Mouse (Mus musculus): ENCODE measurements around the gene Adnp.
"Not testable (repeated sequence)": the region's sequence is repeated elsewhere in the genome, so short reads cannot be mapped to it uniquely, and the experiment has no call there.

The Adnp gene

GRCm38 (mm10) chr2:168205681-168206631 lies 956 bp downstream of the Adnp start:
- DNase-seq = peak; percentile 36 to 38

DNA sequence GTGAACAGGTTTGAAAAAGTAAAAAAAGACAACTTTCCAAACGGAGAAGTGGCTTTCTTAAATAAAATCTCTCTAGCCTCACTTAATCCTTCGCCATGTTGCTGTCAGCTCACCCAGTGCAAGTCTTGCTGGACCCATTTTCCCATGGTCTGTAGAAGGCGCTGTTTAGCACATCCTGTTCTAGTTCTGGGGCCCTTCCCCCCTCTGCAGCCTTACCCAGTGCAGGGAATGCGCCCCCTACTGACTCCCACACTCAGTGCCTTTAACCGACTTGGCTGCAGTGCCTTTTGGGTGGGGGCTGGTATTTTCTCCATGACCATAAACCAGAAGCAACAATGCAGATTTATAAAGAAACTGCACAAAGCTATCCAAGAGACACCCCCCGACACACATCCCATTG lies 1.6 kb downstream of the Adnp start:
- DNase-seq = peak; percentile 65 to 78

GRCm38 (mm10) chr2:168204476-168204999 lies 2.4 kb downstream of the Adnp start:
- DNase-seq = no peak

GRCm38 (mm10) chr2:168200014-168200691 lies 6.8 kb downstream of the Adnp start:
- no peak for DNase-seq

GRCm38 (mm10) chr2:168199476-168199875 lies 7.4 kb downstream of the Adnp start:
- no peak for DNase-seq

- DNase-seq = no peak
These were observed 8.5 kb downstream of the Adnp start for GRCm38 (mm10) chr2:168198421-168198820.

DNA sequence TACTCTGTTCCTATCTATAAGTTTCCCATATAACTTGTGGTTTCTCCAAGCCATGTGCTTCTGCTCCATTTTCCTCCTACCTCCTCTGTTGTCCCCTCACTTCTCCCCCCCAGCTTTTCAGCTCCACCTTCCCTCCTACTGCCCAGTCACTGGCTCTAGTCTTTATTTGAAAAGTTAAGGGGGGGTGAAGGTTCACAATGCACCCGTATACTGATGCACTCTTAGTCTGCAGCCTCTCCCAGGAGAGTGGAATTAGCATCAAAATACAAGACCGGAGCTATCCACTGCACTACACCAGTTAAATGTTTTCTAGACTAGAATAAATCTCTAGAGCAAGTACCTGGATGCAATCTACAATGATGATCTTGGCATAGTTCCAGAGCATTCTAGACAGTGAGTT lies 11.2 kb downstream of the Adnp start:
- no peak for DNase-seq

- DNase-seq = no peak
These were observed 13.2 kb downstream of the Adnp start for GRCm38 (mm10) chr2:168193685-168194084.

- DNase-seq = no peak
These were observed 15.1 kb downstream of the Adnp start for GRCm38 (mm10) chr2:168191856-168192255.

DNA sequence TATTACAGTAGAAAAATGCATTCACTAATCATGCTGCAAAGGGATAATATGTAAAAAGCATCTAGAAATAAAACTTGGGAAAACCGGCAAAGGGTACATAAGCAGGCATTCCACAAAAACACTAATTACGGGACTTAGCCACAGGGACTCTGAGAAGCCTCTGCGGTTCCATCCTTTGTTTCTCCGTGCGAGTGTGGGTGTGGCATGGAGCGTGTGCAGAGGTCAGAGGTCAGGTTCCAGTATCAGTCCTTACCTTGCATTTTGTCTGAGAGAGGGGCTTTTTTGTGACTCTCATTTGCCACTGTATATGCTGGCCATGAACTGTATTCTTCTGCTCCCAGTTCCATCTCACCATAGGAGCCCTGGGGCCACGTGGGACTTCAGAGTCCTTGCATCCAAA lies 31.0 kb downstream of the Adnp start:
- no peak for DNase-seq

DNA sequence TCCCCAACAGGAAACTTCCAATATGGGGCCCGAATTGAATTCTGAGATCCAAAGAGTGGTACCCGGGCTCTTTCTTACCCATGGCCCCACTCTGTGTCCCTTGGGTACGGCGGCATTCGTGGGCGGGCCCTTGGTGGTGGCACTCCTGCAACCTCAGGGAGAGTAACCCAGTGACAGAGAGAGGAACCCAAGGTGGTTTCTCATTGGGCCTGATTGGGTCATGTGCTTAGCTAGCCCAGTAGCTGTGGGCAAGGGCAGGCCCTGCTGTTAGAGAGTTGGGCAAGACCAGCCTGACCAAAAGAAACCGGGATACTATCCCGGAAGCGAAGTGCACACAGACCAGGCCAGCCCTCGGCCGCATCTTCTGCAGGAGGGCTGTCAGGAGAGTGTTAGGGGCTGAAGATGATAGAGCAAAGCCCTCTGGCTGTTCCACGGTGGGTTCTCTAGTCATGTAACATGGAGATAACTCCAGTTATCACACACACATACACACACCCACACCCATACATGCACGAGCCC lies 36.7 kb downstream of the Adnp start:
- peak in 1 of 2 experiments; percentile 27 for DNase-seq

GRCm38 (mm10) chr2:168169800-168170113 lies 37.2 kb downstream of the Adnp start:
- DNase-seq = no peak

DNA sequence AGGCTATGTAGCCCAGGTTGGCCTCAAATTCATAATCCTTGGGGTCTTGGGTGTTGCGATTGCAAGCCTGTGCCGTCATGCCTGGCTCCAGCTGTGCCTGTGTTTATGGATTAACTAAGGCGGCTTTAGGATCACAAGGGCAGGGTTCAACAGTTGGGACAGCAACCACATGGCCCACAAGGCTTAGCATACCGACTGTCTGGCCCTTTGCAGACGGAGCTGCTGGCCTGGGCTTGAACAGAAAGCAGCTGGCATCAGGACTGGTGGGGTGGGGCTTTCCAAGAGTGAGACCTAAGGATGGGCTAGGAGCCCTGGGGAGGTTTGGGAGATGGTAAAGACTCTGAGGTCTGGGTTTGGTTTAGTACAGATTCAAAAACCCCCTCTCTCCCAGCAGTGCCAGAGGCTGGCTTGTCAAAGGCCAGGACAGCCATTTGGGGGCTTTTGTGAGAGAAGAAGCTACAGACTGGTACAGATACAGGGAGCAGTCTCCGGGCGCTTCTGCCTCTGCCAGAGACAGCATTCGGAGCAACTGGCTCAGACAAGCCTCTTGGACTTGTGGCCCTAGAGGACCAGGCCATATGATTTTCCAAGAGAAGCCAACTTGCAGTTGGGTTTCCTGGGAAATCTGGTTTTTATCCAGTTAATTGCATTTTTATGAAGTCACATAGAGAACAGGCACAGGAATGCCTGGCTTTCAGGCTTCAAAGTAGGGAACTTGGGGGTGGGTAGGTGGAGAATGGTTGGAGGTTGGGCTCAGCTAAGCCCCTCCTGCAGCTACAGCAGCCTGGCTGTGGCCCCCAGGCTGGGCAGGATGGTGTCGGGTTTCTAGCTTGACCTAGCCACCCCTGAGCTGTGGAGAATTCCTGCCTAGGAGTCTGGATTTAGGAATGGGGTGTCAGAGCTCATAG lies 37.8 kb downstream of the Adnp start:
- no peak for DNase-seq

GRCm38 (mm10) chr2:168167781-168168180 lies 39.1 kb downstream of the Adnp start:
- DNase-seq = no peak

- no peak for DNase-seq
These were observed 40.0 kb downstream of the Adnp start for GRCm38 (mm10) chr2:168166750-168167460.

DNA sequence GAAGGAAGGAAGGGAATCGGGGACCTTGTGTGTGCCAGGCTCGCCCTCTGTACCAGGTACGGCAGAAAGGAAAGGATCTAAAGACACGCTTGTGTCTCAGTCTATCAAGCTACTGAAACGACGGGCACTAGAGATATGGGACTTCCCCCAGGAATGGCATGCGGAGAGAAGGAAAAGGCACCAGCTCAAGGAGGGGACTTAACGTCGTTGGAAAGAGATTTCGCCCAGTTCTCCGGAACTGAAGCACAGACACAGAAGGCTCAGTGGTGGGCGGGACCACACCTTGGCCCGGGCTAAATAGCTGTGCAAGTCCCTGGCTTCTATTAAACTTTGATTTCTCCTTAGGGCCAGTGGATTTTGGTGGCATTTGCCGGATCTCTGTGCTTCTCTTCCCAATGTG lies 44.9 kb downstream of the Adnp start:
- DNase-seq = no peak

- DNase-seq = no peak
These were observed 45.4 kb downstream of the Adnp start for GRCm38 (mm10) chr2:168161514-168161971.

GRCm38 (mm10) chr2:168160370-168160930 lies 46.5 kb downstream of the Adnp start:
- no peak for DNase-seq

DNA sequence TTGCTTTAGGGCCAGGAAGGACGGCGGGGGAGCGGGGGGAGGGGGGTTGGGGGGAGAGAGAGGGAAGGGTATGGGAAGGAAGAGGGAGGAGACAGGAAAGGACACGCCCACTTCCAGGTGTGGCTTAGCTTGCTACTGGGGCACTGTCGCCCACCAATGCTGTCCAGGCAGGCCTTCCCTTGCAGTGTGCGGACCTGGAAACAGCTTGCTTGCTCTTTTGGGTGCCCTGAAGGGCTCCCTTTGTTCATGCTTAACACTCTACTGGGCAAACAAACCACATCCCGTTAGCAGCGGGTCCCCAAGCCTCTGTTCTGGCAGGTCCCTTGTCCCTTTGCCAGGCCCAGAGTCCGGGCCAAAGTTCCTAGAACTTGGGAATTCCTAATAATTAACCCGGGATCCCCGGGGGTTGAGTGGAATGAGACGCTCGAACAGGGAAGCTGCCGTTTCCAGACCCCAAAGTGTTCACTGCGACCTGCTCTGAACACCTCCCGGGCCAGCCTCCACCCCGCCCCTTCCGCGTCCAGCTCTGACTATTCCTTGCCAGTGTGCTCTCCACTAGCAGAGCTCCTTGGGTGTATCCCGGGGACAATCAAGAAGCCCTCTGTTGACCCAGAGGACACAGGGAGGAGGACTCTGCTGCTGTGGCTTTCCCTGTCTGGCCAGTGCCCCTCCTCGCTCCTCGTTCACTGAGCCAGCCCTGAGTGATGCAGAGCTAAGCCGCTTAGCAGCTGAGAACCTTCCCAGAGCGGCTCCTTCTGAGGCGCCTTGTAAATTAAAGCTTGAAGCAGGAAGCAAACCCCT lies 47.8 kb downstream of the Adnp start:
- DNase-seq = peak in 1 of 2 experiments; percentile 53

- DNase-seq = not testable (repeated sequence)
These were observed 48.9 kb downstream of the Adnp start for GRCm38 (mm10) chr2:168157974-168158373.

DNA sequence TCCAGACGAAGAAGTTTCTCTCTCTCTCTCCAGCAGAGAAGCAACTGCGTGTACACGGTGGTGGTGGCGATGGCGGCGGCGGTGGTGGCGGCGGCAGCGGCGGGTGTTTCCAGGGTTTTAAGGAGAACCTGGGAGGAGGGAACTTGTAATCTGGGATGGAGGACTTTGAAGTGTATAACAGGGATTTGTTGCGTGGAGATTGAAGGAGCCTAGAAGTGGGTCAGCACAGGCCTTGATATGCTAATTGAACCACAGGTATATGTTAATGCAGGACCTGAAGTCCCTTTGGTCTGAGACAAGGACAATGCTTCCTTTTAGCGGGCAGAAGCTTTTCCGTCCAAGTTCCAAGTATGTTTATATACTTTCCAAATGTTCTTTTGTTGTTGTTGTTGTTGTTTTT lies 50.6 kb downstream of the Adnp start:
- no peak for DNase-seq
